Mouse (Mus musculus) left cerebral cortex, adult 8-10 months (tissue): ENCODE measurements around the gene Hist1h2bm. TPM values are rescaled to one million over a fixed set of nuclear protein-coding genes. Genes with fewer than 3 reads are reported as not detected.

Experiments used
- microRNA-seq, 2 experiments: library from miRNA; unstranded; fragments of <30 nt; microRNA quantifications; one replicate each; pipeline ENCODE4 v1.2.0; 2022
- total RNA-seq, 4 experiments: library from RNA; stranded (reverse); gene quantifications; 2 replicates each; pipeline ENCODE4 v1.2.4; 2022

Gene Hist1h2bm
- total RNA-seq, 4 experiments from 2014 or later: 2.5 to 5.9 (median 4.5) TPM

Small RNA genes within 50 kb of the gene (microRNA-seq; reads per million reads assigned to microRNA genes)
- gene Gm44357 (0 reads per million in 2 experiments), gene Gm44367 (0 reads per million in 2 experiments), gene Gm44454 (0 reads per million in 2 experiments)

Other genes with a start within 250 kb of the Hist1h2bm start
- 1 to 10 TPM; 5.1 to 6.2 (median 5.8) TPM for gene Zkscan4, start 243.1 kb upstream of the Hist1h2bm start, total RNA-seq
- gene Gm10065, start 242.6 kb upstream of the Hist1h2bm start, total RNA-seq: not detected
- gene AK157302, start 226.8 kb upstream of the Hist1h2bm start, total RNA-seq: 10 to 100 TPM; 15.4 to 22.7 (median 19.3) TPM
- 10 to 100 TPM; 39.0 to 60.7 (median 52.2) TPM for gene Gm11273, start 220.6 kb upstream of the Hist1h2bm start, total RNA-seq
- 10 to 100 TPM; 16.2 to 16.5 (median 16.3) TPM for gene Zkscan8, start 190.9 kb upstream of the Hist1h2bm start, total RNA-seq
- not detected for gene Olfr1366, start 179.2 kb upstream of the Hist1h2bm start, total RNA-seq
- gene Olfr1535, start 162.2 kb upstream of the Hist1h2bm start, total RNA-seq: not detected
- not detected for gene Olfr1364, start 140.3 kb upstream of the Hist1h2bm start, total RNA-seq
- not detected for gene Olfr1362, start 108.0 kb upstream of the Hist1h2bm start, total RNA-seq
- not detected for gene Olfr11, start 79.5 kb upstream of the Hist1h2bm start, total RNA-seq
- gene Olfr1361, start 58.7 kb upstream of the Hist1h2bm start, total RNA-seq: not detected
- not detected for gene Olfr1360, start 44.6 kb upstream of the Hist1h2bm start, total RNA-seq
- not detected for gene Olfr1359, start 23.9 kb upstream of the Hist1h2bm start, total RNA-seq
- gene Hist1h2bl, start 5.9 kb upstream of the Hist1h2bm start, total RNA-seq: 10 to 100 TPM; 16.0 to 30.4 (median 22.3) TPM
- 10 to 100 TPM in 3 of 4 experiments, not detected in 1; 16.4 to 24.8 (median 22.3) TPM for gene Hist1h2ai, start 5.6 kb upstream of the Hist1h2bm start, total RNA-seq
- gene Hist1h3h, start 4.4 kb upstream of the Hist1h2bm start, total RNA-seq: 10 to 100 TPM; 40.8 to 60.6 (median 44.2) TPM
- gene Hist1h4j, start 13.0 kb downstream of the Hist1h2bm start, total RNA-seq: 10 to 100 TPM; 18.4 to 23.9 (median 19.2) TPM
- 100 to 1,000 TPM; 294 to 349 (median 343) TPM for gene Hist1h4k, start 28.5 kb downstream of the Hist1h2bm start, total RNA-seq
- 10 to 100 TPM in 3 of 4 experiments, 1 to 10 TPM in 1; 9.6 to 16.7 (median 11.1) TPM for gene Hist1h2ak, start 31.8 kb downstream of the Hist1h2bm start, total RNA-seq
- gene Hist1h2bn, start 32.1 kb downstream of the Hist1h2bm start, total RNA-seq: 10 to 100 TPM in 3 of 4 experiments, 1 to 10 TPM in 1; 1.6 to 11.3 (median 10.8) TPM
- gene Hist1h1b, start 58.6 kb downstream of the Hist1h2bm start, total RNA-seq: 10 to 100 TPM in 2 of 4 experiments, 1 to 10 TPM in 2; 7.2 to 11.0 (median 10.2) TPM
- gene Hist1h3i, start 61.3 kb downstream of the Hist1h2bm start, total RNA-seq: 10 to 100 TPM; 44.4 to 70.8 (median 54.9) TPM
- gene Hist1h2an, start 65.2 kb downstream of the Hist1h2bm start, total RNA-seq: 1 to 10 TPM in 2 of 4 experiments, not detected in 2; 2.9 to 4.0 TPM
- gene Hist1h2bp, start 65.4 kb downstream of the Hist1h2bm start, total RNA-seq: 10 to 100 TPM in 1 of 4 experiments, 1 to 10 TPM in 3; 6.0 to 11.4 (median 8.5) TPM
- gene Hist1h2bq, start 88.2 kb downstream of the Hist1h2bm start, total RNA-seq: 10 to 100 TPM; 26.3 to 44.6 (median 31.8) TPM
- 10 to 100 TPM in 3 of 4 experiments, not detected in 1; 14.7 to 30.0 (median 20.1) TPM for gene Hist1h2ao, start 88.4 kb downstream of the Hist1h2bm start, total RNA-seq
- 100 to 1,000 TPM; 177 to 265 (median 220) TPM for gene Hist1h4m, start 89.7 kb downstream of the Hist1h2bm start, total RNA-seq
- gene Hist1h4n, start 110.2 kb downstream of the Hist1h2bm start, total RNA-seq: 10 to 100 TPM; 31.1 to 87.2 (median 44.3) TPM
- gene Hist1h2ap, start 111.5 kb downstream of the Hist1h2bm start, total RNA-seq: 10 to 100 TPM in 2 of 4 experiments, 1 to 10 TPM in 1, not detected in 1; 7.5 to 39.9 (median 17.1) TPM
- gene Hist1h2br, start 111.7 kb downstream of the Hist1h2bm start, total RNA-seq: 10 to 100 TPM; 26.6 to 43.8 (median 31.6) TPM
- 1 to 10 TPM; 2.4 to 4.1 (median 3.3) TPM for gene Zfp184, start 223.1 kb downstream of the Hist1h2bm start, total RNA-seq